Mouse (Mus musculus) central nervous system, embryonic 14 days (tissue): ENCODE results near the gene Rnf6. TPM values are rescaled to one million over a fixed set of nuclear protein-coding genes. Genes with fewer than 3 reads are reported as not detected.

ENCODE experiments used
- polyA plus RNA-seq: library from polyadenylated mRNA; depleted of rRNA; stranded (reverse); fragments of >200 nt; gene quantifications from 2 replicates; pipeline ENCODE4 v1.2.3, GENCODE M21; 2012; rRNA removed

The Rnf6 gene
- polyA plus RNA-seq: 19.4 and 21.3 TPM in 2 replicates

DNA sequence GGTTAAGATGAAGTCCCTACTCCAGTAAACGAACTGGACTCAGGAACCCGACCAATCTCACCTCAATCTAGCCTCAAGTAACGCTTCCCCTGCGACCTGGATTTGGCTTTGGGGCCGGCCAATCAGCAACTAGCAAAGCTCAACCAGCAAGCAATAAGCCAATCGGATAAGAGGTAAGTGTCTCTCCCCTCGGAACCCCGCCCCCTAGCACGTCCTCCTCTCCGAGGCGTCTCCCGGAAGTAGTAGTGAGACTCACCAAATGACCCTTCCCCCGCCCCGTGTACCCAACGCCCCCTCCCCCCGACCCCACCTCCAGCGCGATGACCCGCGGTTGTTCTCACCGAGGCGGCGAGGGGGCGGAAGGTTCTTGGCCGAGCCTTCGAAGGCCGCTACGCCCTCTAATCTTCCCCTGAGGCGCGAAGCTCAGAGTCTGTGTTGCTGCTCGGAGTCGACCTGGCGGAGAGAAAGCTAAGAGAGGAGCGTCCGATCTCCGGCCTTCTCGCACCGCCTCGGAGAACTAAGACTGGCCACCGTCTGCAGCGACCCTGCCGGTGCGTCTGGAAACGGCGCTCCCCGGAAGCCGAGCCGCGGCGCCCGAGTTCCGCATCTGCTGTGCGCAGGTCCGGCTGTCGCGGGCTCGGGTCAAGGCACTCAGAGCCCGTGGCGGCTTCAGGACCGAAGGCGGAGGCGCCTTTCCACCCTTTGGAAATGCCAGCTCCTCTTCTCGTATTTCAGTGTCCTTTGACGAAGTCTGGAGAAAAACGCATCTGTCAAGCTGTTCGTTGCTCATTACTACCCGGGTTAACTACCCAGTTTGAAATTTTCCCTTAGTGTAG is at the start of gene Rnf6:
Gene Rnf6, minus strand, starts transcription at position 677 of the 836 bp plus-strand sequence.

DNA sequence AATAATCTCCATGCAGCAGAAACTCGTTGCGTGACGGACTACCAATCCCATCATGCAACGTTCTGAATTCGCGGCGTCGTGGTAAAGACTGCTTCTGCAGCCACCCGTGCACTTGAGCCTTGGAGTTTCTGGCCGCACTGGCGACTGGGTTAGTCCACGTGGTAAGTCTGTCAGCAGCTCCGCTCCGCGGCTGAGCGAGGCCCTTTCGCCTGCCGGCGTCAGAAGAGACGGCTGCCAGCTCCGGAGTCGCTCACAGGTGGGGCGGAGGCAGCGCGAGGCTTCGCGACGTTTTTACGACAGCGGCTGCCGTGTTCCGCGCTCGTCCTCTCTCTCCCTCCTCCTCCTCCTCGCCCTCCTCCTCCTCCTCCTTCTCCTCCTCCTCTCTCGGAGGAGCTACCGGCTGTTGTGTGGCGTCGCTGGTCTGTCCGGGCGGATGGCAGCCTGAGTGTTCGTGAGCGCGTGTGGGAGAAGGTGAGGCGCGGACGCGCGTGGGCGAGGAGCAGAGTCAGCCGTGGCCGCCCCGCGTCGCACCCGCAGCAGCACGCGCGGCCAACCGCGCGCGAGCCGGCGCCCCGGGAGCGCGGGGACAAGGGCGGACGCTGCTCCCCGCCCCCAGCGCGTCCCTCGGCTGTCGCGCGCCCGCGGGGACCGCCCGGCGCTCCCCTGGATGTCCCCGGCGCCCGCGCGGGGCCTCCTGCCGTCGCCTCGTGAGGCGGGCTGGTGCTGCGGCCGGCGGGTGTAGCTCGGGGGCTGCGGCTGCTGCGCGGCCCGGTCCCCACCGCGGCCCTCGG is 9.7 kb upstream of the Rnf6 start, which contains the start of gene Cdk8:
Gene Cdk8, plus strand, starts transcription at position 367 of the 791 bp plus-strand sequence.

DNA sequence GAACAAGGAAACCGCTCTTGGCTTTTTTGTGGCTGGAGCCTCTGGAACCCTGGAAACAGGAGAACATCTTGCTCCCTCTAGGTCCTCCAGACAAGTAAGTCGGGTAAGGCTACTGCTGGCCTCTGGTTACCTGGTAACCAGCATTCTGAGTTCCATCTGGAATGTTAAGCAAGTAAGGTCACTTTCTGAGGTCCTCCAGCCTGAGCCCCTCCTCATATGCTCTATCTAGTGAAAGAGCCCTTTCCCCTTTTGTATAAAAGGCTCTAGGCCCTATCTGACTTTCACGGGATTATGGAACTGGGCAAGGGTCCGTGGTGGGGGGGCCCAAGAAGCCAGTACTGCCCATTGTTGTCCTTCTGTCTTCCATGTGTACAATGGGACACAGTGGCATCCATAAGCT is 36.2 kb downstream of the Rnf6 start, which contains the start of gene 1700001J03Rik:
Gene 1700001J03Rik, minus strand, starts transcription at position 101 of the 400 bp plus-strand sequence.

DNA sequence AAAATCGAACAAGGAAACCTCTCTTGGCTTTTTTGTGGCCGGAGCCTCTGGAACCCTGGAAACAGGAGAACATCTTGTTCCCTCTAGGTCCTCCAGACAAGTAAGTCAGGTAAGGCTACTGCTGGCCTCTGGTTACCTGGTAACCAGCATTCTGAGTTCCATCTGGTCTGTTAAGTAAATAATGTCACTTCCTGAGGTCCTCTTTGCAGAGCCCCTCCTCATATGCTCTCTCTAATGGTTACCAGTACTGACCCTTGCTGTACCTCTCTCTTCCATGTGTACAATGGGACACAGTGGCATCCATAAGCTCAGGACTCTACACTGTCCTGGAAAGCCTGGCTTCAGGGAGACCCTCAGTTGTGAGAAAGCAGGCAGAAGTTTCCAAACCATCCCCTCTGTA is 50.7 kb downstream of the Rnf6 start, which contains the start of gene Gm6309:
Gene Gm6309, minus strand, starts transcription at position 101 of the 400 bp plus-strand sequence.

DNA sequence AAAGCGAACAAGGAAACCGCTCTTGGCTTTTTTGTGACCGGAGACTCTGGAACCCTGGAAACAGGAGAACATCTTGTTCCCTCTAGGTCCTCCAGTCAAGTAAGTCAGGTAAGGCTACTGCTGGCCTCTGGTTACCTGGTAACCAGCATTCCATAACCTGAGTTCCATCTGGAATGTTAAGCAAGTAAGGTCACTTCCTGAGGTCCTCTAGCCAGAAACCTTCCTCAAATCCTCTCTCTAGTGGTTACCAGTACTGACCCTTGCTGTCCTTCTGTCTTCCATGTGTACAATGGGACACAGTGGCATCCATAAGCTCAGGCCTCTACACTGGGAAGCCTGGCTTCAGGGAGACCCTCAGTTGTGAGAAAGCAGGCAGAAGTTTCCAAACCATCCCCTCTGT is 60.9 kb downstream of the Rnf6 start, which contains the start of gene Gm5565:
Gene Gm5565, minus strand, starts transcription at position 101 of the 400 bp plus-strand sequence.

Other genes starting within 250 kb of the Rnf6 start
- gene Cyp3a25, start 211.9 kb downstream of the Rnf6 start, polyA plus RNA-seq: not detected in 2 replicates
- not detected in 2 replicates for gene Cyp3a59, start 142.3 kb downstream of the Rnf6 start, polyA plus RNA-seq
- gene Gm5565, start 61.0 kb downstream of the Rnf6 start, polyA plus RNA-seq: not detected in 2 replicates
- not detected in 2 replicates for gene Gm6309, start 50.8 kb downstream of the Rnf6 start, polyA plus RNA-seq
- gene 1700001J03Rik, start 36.3 kb downstream of the Rnf6 start, polyA plus RNA-seq: 0.65 and 0.68 TPM in 2 replicates
- 68.7 and 72.1 TPM in 2 replicates for gene Cdk8, start 9.7 kb upstream of the Rnf6 start, polyA plus RNA-seq
- gene Wasf3, start 163.4 kb upstream of the Rnf6 start, polyA plus RNA-seq: 23.5 and 24.5 TPM in 2 replicates